Mouse (Mus musculus): Measurements from ENCODE around the gene Agfg1.
A peak's percentile ranks its signal among the peaks of the same experiment; 100 is the strongest.
"Not testable (repeated sequence)": the region's sequence is repeated elsewhere in the genome, so short reads cannot be mapped to it uniquely, and the experiment has no call there.

Agfg1 gene

GRCm38 (mm10) chr1:82913434-82913833, 74.2 kb downstream of the Agfg1 start:
- not testable (repeated sequence) for DNase-seq

DNA sequence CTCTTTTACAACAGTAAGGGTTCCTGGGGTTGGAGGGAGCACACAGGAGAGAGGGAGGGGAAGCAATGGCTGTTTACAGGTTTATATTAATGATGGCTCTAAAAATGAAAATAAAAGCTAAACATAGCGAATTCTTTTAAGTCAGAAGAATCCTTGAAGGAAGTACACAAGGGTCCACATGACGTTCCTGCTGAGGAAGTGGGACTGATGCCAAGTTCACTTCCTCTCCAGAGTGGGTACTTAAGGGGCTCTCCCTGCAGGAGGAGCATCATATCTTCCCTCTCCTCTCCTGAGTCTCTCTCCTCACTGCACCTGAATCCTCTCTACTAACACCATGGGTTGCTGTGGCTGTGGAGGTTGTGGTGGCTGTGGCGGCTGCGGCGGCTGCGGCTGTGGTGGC, 85.4 kb downstream of the Agfg1 start, which contains the start of gene A030014E15Rik:
Gene A030014E15Rik, plus strand, starts transcription at position 268 of the 400 bp plus-strand sequence.
- peak in 1 of 2 experiments; percentile 28 for DNase-seq

DNA sequence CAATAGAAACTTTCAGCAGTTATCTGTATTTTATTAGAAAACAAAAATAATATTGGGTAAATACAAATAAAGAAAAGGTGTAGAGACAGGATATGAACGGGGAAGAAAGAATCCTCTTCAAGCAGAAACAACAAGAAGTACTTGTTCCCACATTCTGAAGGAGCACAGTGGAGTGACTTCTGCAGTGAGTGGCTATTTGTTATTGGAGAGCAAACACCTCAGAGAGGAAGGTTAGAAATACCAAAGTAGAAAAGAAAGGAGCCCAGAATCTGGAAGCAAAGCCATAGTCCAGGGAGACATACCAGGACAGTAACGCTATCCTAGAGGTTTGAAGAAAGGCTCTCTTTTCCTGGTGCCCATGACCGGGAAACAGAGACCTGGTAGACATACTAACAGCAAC, 91.3 kb downstream of the Agfg1 start:
- DNase-seq, result peak in 1 of 2 experiments; percentile 44

- DNase-seq, result not testable (repeated sequence)
Observed at GRCm38 (mm10) chr1:82931326-82931725, 92.0 kb downstream of the Agfg1 start, which contains the start of gene Gm6217. TSS of gene Gm6217 (minus strand) at chr1:82931399.

- DNase-seq, result no peak
Observed at GRCm38 (mm10) chr1:82938666-82939065, 99.4 kb downstream of the Agfg1 start.

- peak; percentile 28 to 49 for DNase-seq
Observed at GRCm38 (mm10) chr1:82942505-82942904, 103.2 kb downstream of the Agfg1 start.

- not testable (repeated sequence) for DNase-seq
Observed at GRCm38 (mm10) chr1:82943295-82943694, 104.0 kb downstream of the Agfg1 start, which contains the start of gene A030003K21Rik. TSS of gene A030003K21Rik (minus strand) at chr1:82943388.

DNA sequence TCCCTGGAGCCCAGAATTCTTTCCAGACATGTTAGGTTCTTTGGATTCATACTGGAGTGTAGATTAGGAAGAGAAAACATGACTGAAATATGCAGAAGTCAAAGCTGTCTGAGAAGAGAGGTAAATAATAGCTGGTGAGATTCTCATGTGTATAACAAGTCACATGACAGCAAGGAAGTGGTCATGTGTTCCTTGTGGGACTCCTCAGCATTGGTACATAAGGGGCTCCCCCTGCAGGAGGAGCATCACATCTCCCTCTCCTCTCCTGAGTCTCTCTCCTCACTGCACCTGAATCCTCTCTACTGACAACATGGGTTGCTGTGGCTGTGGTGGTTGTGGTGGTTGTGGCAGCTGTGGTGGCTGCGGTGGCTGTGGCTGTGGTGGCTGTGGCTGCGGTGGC, 106.7 kb downstream of the Agfg1 start:
- DNase-seq, result peak in 1 of 2 experiments; percentile 25

DNA sequence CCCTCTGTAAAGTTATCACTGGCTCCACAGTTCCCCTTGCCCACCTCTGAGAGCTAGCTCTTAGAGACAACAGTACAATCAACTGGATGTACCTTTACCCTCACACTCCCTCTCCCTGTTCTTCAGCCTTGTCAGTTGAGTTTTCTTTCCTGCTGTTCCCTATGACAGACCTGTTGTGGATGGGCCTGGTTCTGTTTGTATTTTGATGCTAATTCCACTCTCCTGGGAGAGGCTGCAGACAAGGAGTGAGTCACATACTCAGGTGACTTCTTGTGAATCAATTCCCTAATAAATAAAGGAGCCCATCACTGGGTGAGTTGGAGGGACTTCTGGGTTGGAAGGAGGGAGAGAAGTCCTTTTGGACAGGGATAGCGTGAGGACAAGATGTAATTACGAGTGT, 109.3 kb downstream of the Agfg1 start:
- no peak for DNase-seq
